Mouse (Mus musculus) myocyte (in vitro differentiated cells): ENCODE data around the gene Man1c1. TPM values are rescaled to one million over a fixed set of nuclear protein-coding genes. Genes with fewer than 3 reads are reported as not detected.

ENCODE experiments used
- H3K27me3 ChIP-seq: one replicate; pipeline ENCODE4 v1.6.1; 2011; ENCODE audit not compliant: control insufficient read depth, insufficient read depth, insufficient read length
- H3K36me3 ChIP-seq: one replicate; pipeline ENCODE4 v1.6.1; 2011; ENCODE audit not compliant: control insufficient read depth, insufficient read depth
- H3K4me2 ChIP-seq: one replicate; pipeline ENCODE4 v1.6.1; 2011; ENCODE audit warnings: low read depth, control low read depth
- H3K4me3 ChIP-seq: one replicate; pipeline ENCODE4 v1.5.1; 2011; ENCODE audit warnings: mild to moderate bottlenecking, control low read depth, moderate library complexity
- H3K79me2 ChIP-seq: one replicate; pipeline ENCODE4 v1.6.1; 2011; ENCODE audit not compliant: control insufficient read depth, insufficient read depth
- H3ac ChIP-seq: one replicate; pipeline ENCODE4 v1.6.1; 2011; ENCODE audit not compliant: control insufficient read depth, insufficient read length
- CEBPB ChIP-seq: IDR thresholded peaks from 2 replicates; pipeline ENCODE4 v1.6.1; 2011; ENCODE audit warnings: mild to moderate bottlenecking, moderate library complexity; ENCODE audit not compliant: poor library complexity, insufficient read depth, severe bottlenecking
- E2F4 ChIP-seq: IDR thresholded peaks from one replicate; pipeline ENCODE4 v1.6.1; 2011; ENCODE audit warnings: mild to moderate bottlenecking, control low read depth, moderate library complexity; ENCODE audit not compliant: insufficient read depth
- MAX ChIP-seq: IDR thresholded peaks from one replicate; pipeline ENCODE4 v1.6.1; 2011; ENCODE audit warnings: low read depth, mild to moderate bottlenecking, control low read depth
- MYOD1 ChIP-seq, 3 experiments: IDR thresholded peaks; one replicate each; pipeline ENCODE4 v1.6.1; 2011; ENCODE audit warnings: control low read depth in 2 of 3, low read depth in 2 of 3, mild to moderate bottlenecking in 2 of 3, moderate library complexity in 1 of 3; ENCODE audit not compliant: insufficient read length in 2 of 3, control insufficient read depth in 1 of 3
- MYOG ChIP-seq, 3 experiments: IDR thresholded peaks; one replicate each; pipeline ENCODE4 v1.6.1; 2011; ENCODE audit warnings: control low read depth in 2 of 3, low read depth in 2 of 3, mild to moderate bottlenecking in 2 of 3; ENCODE audit not compliant: insufficient read length in 2 of 3, control insufficient read depth in 1 of 3, insufficient read depth in 1 of 3
- POLR2A ChIP-seq: IDR thresholded peaks from one replicate; pipeline ENCODE4 v1.6.1; 2011; ENCODE audit warnings: low read depth, mild to moderate bottlenecking, control low read depth, moderate library complexity; ENCODE audit not compliant: insufficient read length
- POLR2AphosphoS2 ChIP-seq: IDR thresholded peaks from one replicate; pipeline ENCODE4 v1.6.1; 2011; ENCODE audit warnings: low read depth, control low read depth; ENCODE audit not compliant: insufficient read length
- REST ChIP-seq: IDR thresholded peaks from one replicate; pipeline ENCODE4 v1.6.1; 2011; ENCODE audit warnings: mild to moderate bottlenecking, control low read depth, moderate library complexity; ENCODE audit not compliant: insufficient read depth, insufficient read length
- SRF ChIP-seq: IDR thresholded peaks from one replicate; pipeline ENCODE4 v1.6.1; 2011; ENCODE audit warnings: low read depth; ENCODE audit not compliant: control insufficient read depth, insufficient read length
- TCF12 ChIP-seq: IDR thresholded peaks from one replicate; pipeline ENCODE4 v1.6.1; 2011; ENCODE audit warnings: mild to moderate bottlenecking, control low read depth; ENCODE audit not compliant: poor library complexity, insufficient read depth, severe bottlenecking
- TCF3 ChIP-seq: IDR thresholded peaks from one replicate; pipeline ENCODE4 v1.6.1; 2011; ENCODE audit warnings: low read depth, control low read depth; ENCODE audit not compliant: insufficient read length
- USF1 ChIP-seq: IDR thresholded peaks from one replicate; pipeline ENCODE4 v1.6.1; 2011; ENCODE audit warnings: low read depth, mild to moderate bottlenecking, control low read depth, moderate library complexity
- polyA plus RNA-seq: library from polyadenylated mRNA; unstranded; fragments of >200 nt; fragmentation: generic; extraction: Trizol; gene quantifications from one replicate; pipeline ENCODE4 v1.2.1, GENCODE M21; 2012; ENCODE audit warnings: missing spikeins

The Man1c1 gene
- polyA plus RNA-seq, 1 experiment = 11.3 TPM

DNA sequence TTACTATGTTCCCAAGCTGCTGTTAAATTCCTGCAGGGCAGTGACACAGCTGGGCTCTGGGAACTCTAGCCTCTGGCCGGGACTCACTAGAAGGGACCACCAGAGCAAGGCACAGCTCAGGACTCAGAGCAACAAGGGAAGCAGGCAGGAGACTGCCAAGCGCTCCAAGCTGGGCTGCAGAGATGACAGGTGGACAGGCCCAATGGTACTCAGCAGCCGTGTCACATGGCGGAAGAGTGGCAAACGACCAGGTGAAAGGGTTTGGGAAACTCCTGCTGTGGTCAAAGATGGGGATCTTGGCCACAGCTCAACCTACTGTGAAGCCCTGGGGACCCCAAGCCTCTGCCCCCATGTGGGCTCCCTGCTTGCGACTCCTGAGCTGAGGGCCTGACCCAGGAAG, 140.0 kb downstream of the Man1c1 start:
- Histone ChIP-seq H3K79me2 (no peaks in the 10 kb centered on the region), H3K27me3 (no peaks in the 10 kb centered on the region), H3K36me3 (no peaks in the 10 kb centered on the region), H3ac (no peak overlapping the region), H3K4me3 (no peak overlapping the region), H3K4me2 (no peak overlapping the region)
- TF ChIP-seq MAX = no peak
- no peak for TF ChIP-seq CEBPB
- no peak for TF ChIP-seq MYOD1 (IDR thresholded peaks at IDR 0.05; ENCODE audit: control insufficient read depth in 1 of 3, insufficient read length in 2 of 3, low read depth in 2 of 3)
- no peak for TF ChIP-seq TCF12
- no peak for TF ChIP-seq USF1
- no peak for TF ChIP-seq TCF3
- TF ChIP-seq MYOG (IDR thresholded peaks at IDR 0.05; ENCODE audit: control insufficient read depth in 1 of 3, insufficient read depth in 1 of 3, insufficient read length in 2 of 3, low read depth in 2 of 3) = no peak
- no peak for TF ChIP-seq POLR2A
- TF ChIP-seq SRF = no peak
- TF ChIP-seq E2F4 = no peak
- TF ChIP-seq POLR2AphosphoS2 = no peak
- no peak for TF ChIP-seq REST

DNA sequence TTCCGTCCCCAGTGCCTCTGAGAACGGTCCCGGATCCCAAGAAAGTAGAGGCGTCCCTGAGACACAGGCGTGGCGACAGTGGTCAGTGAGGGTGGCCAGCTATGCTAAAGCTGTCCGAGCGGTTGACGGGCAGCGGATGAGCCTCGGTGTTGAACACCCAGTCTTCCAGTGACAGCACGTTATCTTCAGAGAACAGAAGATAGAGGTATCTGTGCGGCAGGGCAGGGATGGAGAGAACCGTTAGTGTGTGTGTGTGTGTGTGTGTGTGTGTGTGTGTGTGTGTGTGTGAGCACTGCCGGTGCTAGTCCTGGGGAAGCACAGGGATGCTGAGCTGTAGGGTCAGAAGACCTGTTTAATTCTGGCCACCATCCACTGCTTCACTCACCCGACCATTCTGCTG, 140.5 kb downstream of the Man1c1 start:
- Histone ChIP-seq H3K36me3 (no peaks in the 10 kb centered on the region), H3K27me3 (no peaks in the 10 kb centered on the region), H3K79me2 (no peaks in the 10 kb centered on the region), H3ac (no peak overlapping the region), H3K4me3 (no peak overlapping the region), H3K4me2 (no peak overlapping the region)
- TF ChIP-seq SRF = no peak
- TF ChIP-seq MYOG (IDR thresholded peaks at IDR 0.05; ENCODE audit: control insufficient read depth in 1 of 3, insufficient read depth in 1 of 3, insufficient read length in 2 of 3, low read depth in 2 of 3) = no peak
- TF ChIP-seq E2F4 = no peak
- TF ChIP-seq MYOD1 (IDR thresholded peaks at IDR 0.05; ENCODE audit: control insufficient read depth in 1 of 3, insufficient read length in 2 of 3, low read depth in 2 of 3) = no peak
- no peak for TF ChIP-seq TCF12
- TF ChIP-seq REST = no peak
- no peak for TF ChIP-seq CEBPB
- TF ChIP-seq POLR2AphosphoS2 = no peak
- TF ChIP-seq POLR2A = no peak
- no peak for TF ChIP-seq USF1
- no peak for TF ChIP-seq MAX
- no peak for TF ChIP-seq TCF3

GRCm38 (mm10) chr4:134562014-134562413, 142.1 kb downstream of the Man1c1 start:
- Histone ChIP-seq H3K4me3 (no peak overlapping the region), H3ac (no peak overlapping the region), H3K4me2 (no peak overlapping the region), H3K79me2 (no peaks in the 10 kb centered on the region), H3K36me3 (no peaks in the 10 kb centered on the region), H3K27me3 (no peaks in the 10 kb centered on the region)
- no peak for TF ChIP-seq MAX
- no peak for TF ChIP-seq E2F4
- TF ChIP-seq CEBPB = no peak
- no peak for TF ChIP-seq MYOD1 (IDR thresholded peaks at IDR 0.05; ENCODE audit: control insufficient read depth in 1 of 3, insufficient read length in 2 of 3, low read depth in 2 of 3)
- TF ChIP-seq TCF12 = no peak
- TF ChIP-seq SRF = no peak
- no peak for TF ChIP-seq USF1
- TF ChIP-seq TCF3 = no peak
- TF ChIP-seq REST = no peak
- TF ChIP-seq POLR2AphosphoS2 = no peak
- no peak for TF ChIP-seq POLR2A
- TF ChIP-seq MYOG (IDR thresholded peaks at IDR 0.05; ENCODE audit: control insufficient read depth in 1 of 3, insufficient read depth in 1 of 3, insufficient read length in 2 of 3, low read depth in 2 of 3) = no peak

GRCm38 (mm10) chr4:134560699-134561098, 143.4 kb downstream of the Man1c1 start:
- Histone ChIP-seq H3ac (no peak overlapping the region), H3K4me3 (no peak overlapping the region), H3K4me2 (no peak overlapping the region), H3K27me3 (no peaks in the 10 kb centered on the region), H3K79me2 (no peaks in the 10 kb centered on the region), H3K36me3 (no peaks in the 10 kb centered on the region)
- no peak for TF ChIP-seq E2F4
- TF ChIP-seq TCF12 = no peak
- no peak for TF ChIP-seq TCF3
- TF ChIP-seq SRF = no peak
- TF ChIP-seq CEBPB = no peak
- no peak for TF ChIP-seq POLR2A
- no peak for TF ChIP-seq MYOD1 (IDR thresholded peaks at IDR 0.05; ENCODE audit: control insufficient read depth in 1 of 3, insufficient read length in 2 of 3, low read depth in 2 of 3)
- TF ChIP-seq USF1 = no peak
- no peak for TF ChIP-seq MAX
- no peak for TF ChIP-seq MYOG (IDR thresholded peaks at IDR 0.05; ENCODE audit: control insufficient read depth in 1 of 3, insufficient read depth in 1 of 3, insufficient read length in 2 of 3, low read depth in 2 of 3)
- TF ChIP-seq REST = no peak
- TF ChIP-seq POLR2AphosphoS2 = no peak

GRCm38 (mm10) chr4:134559154-134559553, 144.9 kb downstream of the Man1c1 start:
- Histone ChIP-seq H3ac (no peak overlapping the region), H3K4me2 (no peak overlapping the region), H3K27me3 (no peaks in the 10 kb centered on the region), H3K36me3 (no peaks in the 10 kb centered on the region), H3K4me3 (no peak overlapping the region), H3K79me2 (no peaks in the 10 kb centered on the region)
- TF ChIP-seq MYOG (IDR thresholded peaks at IDR 0.05; ENCODE audit: control insufficient read depth in 1 of 3, insufficient read depth in 1 of 3, insufficient read length in 2 of 3, low read depth in 2 of 3) = peak in 1 of 3 experiments; percentile 22
- no peak for TF ChIP-seq POLR2A
- no peak for TF ChIP-seq SRF
- no peak for TF ChIP-seq E2F4
- peak in 2 of 3 experiments; percentile 36 to 60 for TF ChIP-seq MYOD1 (IDR thresholded peaks at IDR 0.05; ENCODE audit: control insufficient read depth in 1 of 3, insufficient read length in 2 of 3, low read depth in 2 of 3)
